ENCODE assay signal across 10 mouse cellular contexts in genomic region chr7:44382541-44382940, GRCm38 (mm10). TPM values are rescaled to one million over a fixed set of nuclear protein-coding genes. Genes with fewer than 3 reads are reported as not detected.
DNase-seq lines count a peak whose midpoint lies in the region; ATAC-seq and TF ChIP-seq lines count a peak whose summit lies in the region.
"Had no signal": no experiment of that assay in that cellular context is flagged by ENCODE, and none has a peak within 500 bp of the region (broad histone marks: within the 10 kb centered on the region; RNA-seq: fewer than 3 reads in every experiment).

No protein-coding gene starts in this region.

- H3K4me3 ChIP-seq in CH12.LX (replicated peaks in 1 of 3; ENCODE audit: low read depth in 2 of 3, low read length in 2 of 3, poor library complexity in 1 of 3): no peak overlapping the region
- H3K4me3 ChIP-seq in forebrain, postnatal 0 days (ENCODE audit: low read depth, low read length): no peak overlapping the region
- H3K4me3 ChIP-seq in neural tube, embryonic 14.5 days (ENCODE audit: low read depth, low read length): no peak overlapping the region
- H3K4me3 ChIP-seq in kidney, embryonic 16.5 days (ENCODE audit: low read length): no peak overlapping the region
- H3K4me3 ChIP-seq: lung, embryonic 15.5 days had no signal

- 31% methylated on average over 12 of the region's 12 CpGs for WGBS in forebrain, postnatal 0 days
- 52% methylated on average over 12 of the region's 12 CpGs for WGBS in neural tube, embryonic 14.5 days
- 77% methylated on average over 12 of the region's 12 CpGs for WGBS in kidney, embryonic 16.5 days

- no peaks in the 10 kb centered on the region for H3K79me2 ChIP-seq in CH12.LX (replicated peaks; ENCODE audit: control insufficient read depth, extremely low read depth, insufficient read depth, poor library complexity, severe bottlenecking)

- H3K9me3 ChIP-seq in CH12.LX (replicated peaks; ENCODE audit: low read length): peaks cover 11% of the 10 kb centered on the region
- H3K9me3 ChIP-seq in forebrain, postnatal 0 days (ENCODE audit: low read length): no peaks in the 10 kb centered on the region
- H3K9me3 ChIP-seq in neural tube, embryonic 14.5 days (ENCODE audit: control insufficient read depth, low read length): no peaks in the 10 kb centered on the region
- H3K9me3 ChIP-seq in kidney, embryonic 16.5 days (ENCODE audit: low read length): peaks cover 4% of the 10 kb centered on the region; the same call in 1 of the 2 replicates
- H3K9me3 ChIP-seq: lung, embryonic 15.5 days had no signal

- H3K9ac ChIP-seq in CH12.LX (ENCODE audit: insufficient read depth, low read depth): no peak overlapping the region
- H3K9ac ChIP-seq in forebrain, postnatal 0 days: 0 out of 2 replicates have a peak overlapping the region, but pooled peaks have one; percentile 10
- H3K9ac ChIP-seq in neural tube, embryonic 14.5 days (replicated peaks; ENCODE audit: low read depth, low read length): no peak overlapping the region
- no peak overlapping the region for H3K9ac ChIP-seq in kidney, embryonic 16.5 days (replicated peaks; ENCODE audit: low read length)
- H3K9ac ChIP-seq: lung, embryonic 15.5 days had no signal

- TF ChIP-seq POLR2A in CH12.LX (IDR thresholded peaks at IDR 0.05; ENCODE audit: low read depth, low read length): no peak

- no peak overlapping the region for H3K27ac ChIP-seq in CH12.LX (ENCODE audit: insufficient read depth, low read depth)
- peak overlapping the region; percentile 92 for H3K27ac ChIP-seq in forebrain, postnatal 0 days (ENCODE audit: low read depth, low read length)
- H3K27ac ChIP-seq in neural tube, embryonic 14.5 days (ENCODE audit: low read depth, low read length): peak overlapping the region; percentile 66
- no peak overlapping the region for H3K27ac ChIP-seq in kidney, embryonic 16.5 days (ENCODE audit: low read length)
- H3K27ac ChIP-seq: lung, embryonic 15.5 days had no signal

- TF ChIP-seq RAD21 in CH12.LX (IDR thresholded peaks at IDR 0.05; ENCODE audit: low read depth, low read length): no peak

- H3K4me1 ChIP-seq in CH12.LX (ENCODE audit: control insufficient read depth in 1 of 2, insufficient read depth in 2 of 2): no peaks in the 10 kb centered on the region
- H3K4me1 ChIP-seq in forebrain, postnatal 0 days (ENCODE audit: insufficient read depth): peaks cover 17% of the 10 kb centered on the region
- H3K4me1 ChIP-seq in neural tube, embryonic 14.5 days (ENCODE audit: control insufficient read depth, insufficient read depth, low read length): no peaks in the 10 kb centered on the region; the same call in 1 of the 2 replicates
- H3K4me1 ChIP-seq in kidney, embryonic 16.5 days (ENCODE audit: insufficient read depth, low read length): peaks cover 8% of the 10 kb centered on the region; the same call in 1 of the 2 replicates

- no peak for TF ChIP-seq CTCF in CH12.LX (conservative IDR thresholded peaks at IDR 0.05 in 1 of 2, IDR thresholded peaks at IDR 0.05 in 1 of 2; ENCODE audit: low read depth in 2 of 2, low read length in 2 of 2)
- no peak for TF ChIP-seq CTCF in forebrain, postnatal 0 days (IDR thresholded peaks at IDR 0.05; ENCODE audit: low read depth)

- dilution Hi-C loops in CH12.LX (cut with MboI; ENCODE audit: extremely low pct_ligation_motif_present, extremely low pct_unique_long_range_greater_than_20kb, low sequenced_read_pairs): no loop called here

- H3K4me2 ChIP-seq in CH12.LX (ENCODE audit: insufficient read depth, low read depth, poor library complexity, severe bottlenecking): no peak overlapping the region
- H3K4me2 ChIP-seq in forebrain, postnatal 0 days (ENCODE audit: low read depth): peak overlapping the region; percentile 11
- 0 out of 2 replicates have a peak overlapping the region, but pooled peaks have one; percentile 6 for H3K4me2 ChIP-seq in neural tube, embryonic 14.5 days (ENCODE audit: low read depth, low read length)
- H3K4me2 ChIP-seq in kidney, embryonic 16.5 days (replicated peaks; ENCODE audit: low read depth, low read length): no peak overlapping the region
- H3K4me2 ChIP-seq: lung, embryonic 15.5 days had no signal

- intact Hi-C loops in heart, postnatal 36 days (cut with DNase I): no loop called here

- ATAC-seq in forebrain, postnatal 0 days: peak; percentile 85
- no peak for ATAC-seq in neural tube, embryonic 14.5 days (ENCODE audit: low read depth)
- no peak for ATAC-seq in kidney, embryonic 16.5 days (ENCODE audit: low FRiP score, low TSS enrichment)

- peaks cover 86% of the 10 kb centered on the region for H3K27me3 ChIP-seq in CH12.LX (replicated peaks)
- H3K27me3 ChIP-seq in forebrain, postnatal 0 days (ENCODE audit: insufficient read depth, low read length): no peaks in the 10 kb centered on the region
- H3K27me3 ChIP-seq in neural tube, embryonic 14.5 days (ENCODE audit: control insufficient read depth, insufficient read depth, low read length): 0 out of 2 replicates have a peak, but pooled peaks cover 2% of the 10 kb centered on the region
- H3K27me3 ChIP-seq in kidney, embryonic 16.5 days (ENCODE audit: insufficient read depth, low read length): peaks cover 19% of the 10 kb centered on the region

- TF ChIP-seq EP300 in CH12.LX (IDR thresholded peaks at IDR 0.05; ENCODE audit: low read length): no peak

- DNase-seq in CH12.LX (ENCODE audit: extremely low read depth): no peak
- DNase-seq in forebrain, postnatal 0 days: peak; percentile 93
- DNase-seq in layer of hippocampus, adult 9-11 months: peak; percentile 91
- DNase-seq in urinary bladder, adult 18-20 months (ENCODE audit: low spot score in 2 of 2): no peak
- DNase-seq in heart, postnatal 36 days: no peak
- no peak for DNase-seq in adipocyte (ENCODE audit: low spot score)
- DNase-seq: kidney, adult 11 months had no signal

- in situ Hi-C loops in CH12.LX (cut with MboI; ENCODE audit: low pct_ligation_motif_present, low pct_unique_long_range_greater_than_20kb, low sequenced_read_pairs): loop anchor here (10.0 kb wide), 1 partner anchor 102 kb away; no protein-coding TSS in a partner anchor

- H3K36me3 ChIP-seq in CH12.LX (replicated peaks in 1 of 2; ENCODE audit: control insufficient read depth in 1 of 2, insufficient read depth in 1 of 2, low read length in 1 of 2): no peaks in the 10 kb centered on the region
- no peaks in the 10 kb centered on the region for H3K36me3 ChIP-seq in forebrain, postnatal 0 days (ENCODE audit: insufficient read depth)
- H3K36me3 ChIP-seq in neural tube, embryonic 14.5 days (ENCODE audit: control insufficient read depth, insufficient read depth, low read length): no peaks in the 10 kb centered on the region
- no peaks in the 10 kb centered on the region for H3K36me3 ChIP-seq in kidney, embryonic 16.5 days (ENCODE audit: insufficient read depth, low read length)
- H3K36me3 ChIP-seq: lung, embryonic 15.5 days had no signal

TF ChIP-seq in CH12.LX, 34 proteins besides CTCF, POLR2A, EP300 and RAD21:
- TF ChIP-seq BHLHE40 (IDR thresholded peaks at IDR 0.05; ENCODE audit: low read depth, low read length): peak; percentile 15; the same call in 1 of the 2 replicates
- no peak for TF ChIP-seq MAX (IDR thresholded peaks at IDR 0.05; ENCODE audit: low read length)
- no peak for TF ChIP-seq MEF2A (IDR thresholded peaks at IDR 0.05; ENCODE audit: borderline replicate concordance, low read depth, low read length)
- no peak for TF ChIP-seq SMC3 (IDR thresholded peaks at IDR 0.05; ENCODE audit: low read depth, low read length)

RNA-seq across cellular contexts. Expression of gene Syt3, which starts 1.4 kb away (rescaled TPM):
- 0.08 and 0.17 TPM in 2 replicates for total RNA-seq in CH12.LX (2012; rRNA removed)
- total RNA-seq in CH12.LX (2014; rRNA removed): 0.11 TPM in 1 of 2 replicates, not detected in the other
- 0.30 TPM in 1 of 2 replicates, not detected in the other for polyA plus RNA-seq in CH12.LX (2012; ENCODE audit: insufficient read length, low read depth)
- 48.2 and 77.2 TPM in 2 replicates for total RNA-seq in forebrain, postnatal 0 days (2014; rRNA removed)
- 43.9 and 55.0 TPM in 2 replicates for polyA plus RNA-seq in forebrain, postnatal 0 days (2015; fragmentation: Nextera tagmentation; extraction: Ambion mirVana)
- polyA plus RNA-seq in neural tube, embryonic 14.5 days (2014; fragmentation: Nextera tagmentation; extraction: Ambion mirVana): 52.7 and 68.4 TPM in 2 replicates
- total RNA-seq in heart, postnatal 36 days (2021): 1 to 10 TPM; 1.7 to 3.4 TPM
- polyA plus RNA-seq in kidney, embryonic 16.5 days (2015; fragmentation: Nextera tagmentation; extraction: Ambion mirVana): 2.7 and 3.4 TPM in 2 replicates

RNA-seq across cellular contexts. Expression of gene 1700008O03Rik, which starts 3.1 kb away (rescaled TPM):
- 0.17 and 0.81 TPM in 2 replicates for total RNA-seq in CH12.LX (2012; rRNA removed)
- not detected in 2 replicates for total RNA-seq in CH12.LX (2014; rRNA removed)
- polyA plus RNA-seq in CH12.LX (2012; ENCODE audit: insufficient read length, low read depth): 0.74 and 1.7 TPM in 2 replicates
- total RNA-seq in forebrain, postnatal 0 days (2014; rRNA removed): 1.3 and 7.3 TPM in 2 replicates
- polyA plus RNA-seq in forebrain, postnatal 0 days (2015; fragmentation: Nextera tagmentation; extraction: Ambion mirVana): 2.7 and 3.5 TPM in 2 replicates
- polyA plus RNA-seq in neural tube, embryonic 14.5 days (2014; fragmentation: Nextera tagmentation; extraction: Ambion mirVana): 2.0 and 2.6 TPM in 2 replicates
- total RNA-seq in heart, postnatal 36 days (2021): under 1 TPM in 1 of 2 experiments, not detected in 1; 0.68 TPM
- 0.64 and 1.1 TPM in 2 replicates for polyA plus RNA-seq in kidney, embryonic 16.5 days (2015; fragmentation: Nextera tagmentation; extraction: Ambion mirVana)

RNA-seq across cellular contexts. Expression of gene Lrrc4b, which starts 46.3 kb away (rescaled TPM):
- 0.04 TPM in 1 of 2 replicates, not detected in the other for total RNA-seq in CH12.LX (2012; rRNA removed)
- total RNA-seq in CH12.LX (2014; rRNA removed): not detected in 2 replicates
- not detected in 2 replicates for polyA plus RNA-seq in CH12.LX (2012; ENCODE audit: insufficient read length, low read depth)
- 347 and 391 TPM in 2 replicates for total RNA-seq in forebrain, postnatal 0 days (2014; rRNA removed)
- polyA plus RNA-seq in forebrain, postnatal 0 days (2015; fragmentation: Nextera tagmentation; extraction: Ambion mirVana): 19.5 and 22.2 TPM in 2 replicates
- polyA plus RNA-seq in neural tube, embryonic 14.5 days (2014; fragmentation: Nextera tagmentation; extraction: Ambion mirVana): 21.9 and 28.1 TPM in 2 replicates
- total RNA-seq in heart, postnatal 36 days (2021): 10 to 100 TPM; 20.5 to 21.6 TPM
- polyA plus RNA-seq in kidney, embryonic 16.5 days (2015; fragmentation: Nextera tagmentation; extraction: Ambion mirVana): 0.25 and 0.32 TPM in 2 replicates

Comparison
In these comparisons a context has a peak if more than half of its experiments do, and no peak if none do; other contexts are left out.
1. DNase-seq: peak in forebrain, postnatal 0 days (single experiment) and layer of hippocampus, adult 9-11 months (single experiment); none in CH12.LX (single experiment), urinary bladder, adult 18-20 months (0 of 2), heart, postnatal 36 days (0 of 2) and adipocyte (single experiment).
2. H3K27ac ChIP-seq: peak in forebrain, postnatal 0 days (single experiment) and neural tube, embryonic 14.5 days (single experiment); none in CH12.LX (single experiment) and kidney, embryonic 16.5 days (single experiment).
3. H3K4me2 ChIP-seq: peak in forebrain, postnatal 0 days (single experiment) and neural tube, embryonic 14.5 days (single experiment); none in CH12.LX (single experiment) and kidney, embryonic 16.5 days (single experiment).
4. RNA of gene Syt3, which starts 1.4 kb away (polyA plus RNA-seq): 52.7 to 68.4 TPM in neural tube, embryonic 14.5 days and 43.9 to 55.0 TPM in forebrain, postnatal 0 days; 2.7 to 3.4 TPM in kidney, embryonic 16.5 days and 0.30 TPM in CH12.LX; every median in the first group is over 10 times any median in the second.
5. RNA of gene Lrrc4b, which starts 46.3 kb away (polyA plus RNA-seq): 21.9 to 28.1 TPM in neural tube, embryonic 14.5 days and 19.5 to 22.2 TPM in forebrain, postnatal 0 days; 0.25 to 0.32 TPM in kidney, embryonic 16.5 days and not detected in CH12.LX; every median in the first group is over 10 times any median in the second.